Mouse (Mus musculus): ENCODE data around the gene Tmem50b. TPM values are rescaled to one million over a fixed set of nuclear protein-coding genes. Genes with fewer than 3 reads are reported as not detected.

Tmem50b gene
- polyA plus RNA-seq, 1 experiment from 2014 or later: 33.9 TPM

DNA sequence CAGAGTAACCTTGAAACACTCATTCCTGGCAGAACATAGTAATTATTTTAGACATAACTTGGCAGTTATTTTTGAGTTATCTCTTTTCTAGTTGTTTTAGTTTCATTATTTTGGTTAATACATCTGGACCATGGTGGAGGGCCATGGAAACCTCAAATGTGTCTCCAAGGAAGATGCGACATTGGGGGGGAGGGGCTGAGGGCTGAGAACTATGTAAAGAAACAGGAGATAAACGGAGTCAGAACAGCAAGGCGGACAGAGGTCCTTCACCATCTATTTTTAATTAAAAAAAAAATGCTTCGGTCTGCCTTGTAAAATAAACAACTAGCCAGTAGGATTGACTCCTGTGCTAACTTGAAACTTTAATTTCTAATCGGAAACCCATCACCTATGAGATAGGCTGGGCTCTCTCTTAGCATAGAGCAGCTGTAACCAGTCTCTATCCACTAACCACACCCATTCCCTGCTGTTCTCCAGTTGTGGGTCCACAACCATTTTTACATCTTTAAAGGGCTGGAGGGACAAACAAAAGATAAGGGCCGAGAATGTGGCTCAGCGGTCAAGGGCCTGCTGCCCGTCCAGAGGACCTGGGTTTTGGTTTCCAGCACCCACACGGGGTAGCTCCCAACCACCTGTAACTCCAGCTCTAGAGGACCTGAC is 32.2 kb downstream of the Tmem50b start:
- no peak for DNase-seq (ENCODE audit: low spot score)

DNA sequence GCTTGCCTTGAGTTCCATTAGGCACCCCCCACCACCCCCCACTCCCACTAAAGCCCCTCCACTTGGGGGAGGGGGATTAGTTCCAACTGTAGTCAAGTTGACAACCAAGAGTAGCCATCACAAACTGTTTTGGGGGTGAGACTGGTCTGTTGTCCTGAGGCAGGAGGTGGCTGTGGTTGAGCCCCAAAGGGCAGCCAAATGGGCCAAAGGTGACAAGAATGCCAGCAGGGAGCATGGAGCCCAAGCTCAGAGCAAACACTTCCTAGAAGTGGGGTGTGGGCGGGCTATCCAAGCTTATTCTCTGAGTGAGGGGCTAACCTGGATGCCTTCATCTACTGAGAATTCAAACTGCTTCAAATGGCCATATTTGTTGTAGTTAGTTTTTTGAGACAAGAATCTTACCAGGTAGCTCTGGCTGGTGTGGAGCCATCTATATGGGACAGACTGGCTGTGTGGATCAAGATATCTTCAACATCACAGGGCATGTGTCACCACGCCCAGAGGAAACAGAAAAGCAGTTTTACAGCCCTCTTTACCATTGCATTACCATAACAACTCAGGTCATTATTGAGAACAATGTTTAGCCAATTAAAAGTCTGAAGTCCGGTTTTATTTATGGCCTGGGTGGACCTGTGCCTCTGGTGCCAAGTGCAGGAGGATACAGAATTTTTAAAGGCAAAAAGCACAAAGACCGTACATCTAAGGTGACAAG is 32.9 kb downstream of the Tmem50b start:
- no peak for DNase-seq (ENCODE audit: low spot score)

DNA sequence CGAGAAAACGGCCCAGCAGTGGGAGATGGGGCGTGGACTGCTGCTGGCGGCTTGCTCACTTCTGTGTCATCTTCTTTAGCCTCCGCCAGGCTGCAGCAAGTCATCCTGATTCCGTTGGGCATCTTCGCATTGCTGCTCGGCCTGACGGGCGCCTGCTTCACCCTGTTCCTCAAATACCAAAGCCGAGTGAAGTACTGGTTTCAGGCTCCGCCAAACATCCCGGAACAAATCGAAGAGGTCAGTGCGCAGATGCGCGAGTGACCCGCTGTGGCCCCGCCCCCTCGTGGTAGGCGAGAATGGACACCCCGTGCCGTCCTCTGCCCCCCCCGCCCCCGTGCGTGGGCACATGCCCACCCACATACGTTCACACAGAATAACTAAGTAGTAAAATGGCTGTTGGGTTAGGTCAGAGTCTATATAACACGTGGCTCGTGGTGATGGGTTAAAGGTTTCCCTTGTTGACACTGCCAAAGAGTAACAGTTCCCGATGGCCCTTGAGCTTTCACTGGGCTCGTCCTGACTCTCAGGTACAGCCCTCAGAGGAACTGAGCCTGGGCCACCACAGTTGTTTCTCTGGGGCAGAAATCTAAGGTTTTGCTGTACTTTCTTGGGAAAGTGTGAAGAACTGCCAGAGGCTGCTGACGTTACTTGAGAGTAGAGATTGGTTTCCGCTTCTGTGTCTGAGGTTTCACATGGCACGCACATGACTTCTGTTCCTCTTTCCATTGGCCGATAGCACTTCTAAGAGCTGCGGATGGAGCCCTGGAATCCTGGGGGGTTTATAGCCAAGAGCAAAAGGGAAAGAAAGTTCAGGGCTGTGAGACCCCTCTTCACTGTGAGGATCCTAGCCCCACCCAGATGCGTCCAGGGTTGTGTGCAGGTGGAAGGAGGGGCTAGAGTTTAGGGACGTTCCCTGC is 35.8 kb downstream of the Tmem50b start:
- DNase-seq (ENCODE audit: low spot score): no peak

DNA sequence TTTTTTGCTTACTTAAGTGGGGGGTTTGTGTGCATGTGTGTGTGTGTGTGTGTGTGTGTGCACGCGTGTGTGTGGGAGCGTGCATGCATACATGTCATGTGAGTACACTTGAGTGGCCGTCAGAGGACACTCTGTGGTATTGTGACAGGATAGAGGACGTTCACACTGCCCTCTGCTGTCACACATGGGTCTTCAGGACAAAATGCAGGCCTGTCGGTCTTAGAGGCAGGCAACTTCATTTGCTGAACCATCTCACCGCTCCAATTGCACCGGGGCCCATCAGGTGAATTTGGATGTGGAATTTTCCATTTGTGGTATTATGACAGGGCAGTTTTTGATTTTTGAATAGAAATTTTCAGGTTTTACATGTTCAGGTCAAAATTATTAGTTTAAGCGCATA is 36.5 kb downstream of the Tmem50b start:
- peak; percentile 21 for DNase-seq (ENCODE audit: low spot score)

DNA sequence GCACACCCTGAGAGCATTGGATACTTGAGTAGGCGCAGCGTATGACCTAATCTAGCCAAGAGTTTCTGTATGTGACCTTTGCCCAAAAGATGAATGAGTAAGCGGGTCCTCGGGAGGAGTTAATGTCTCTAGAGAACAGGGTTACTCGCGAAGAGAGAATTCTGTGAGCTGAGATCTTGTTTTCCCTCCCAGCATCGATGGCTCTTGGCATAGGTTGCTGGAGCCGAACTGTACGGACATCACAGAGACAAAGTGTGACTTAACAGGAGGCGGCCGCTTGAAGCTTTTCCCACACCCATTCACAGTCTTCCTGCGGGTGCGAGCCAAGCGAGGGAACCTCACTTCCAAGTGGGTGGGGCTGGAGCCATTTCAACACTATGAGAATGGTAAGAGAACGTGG is 39.9 kb downstream of the Tmem50b start:
- no peak for DNase-seq (ENCODE audit: low spot score)

DNA sequence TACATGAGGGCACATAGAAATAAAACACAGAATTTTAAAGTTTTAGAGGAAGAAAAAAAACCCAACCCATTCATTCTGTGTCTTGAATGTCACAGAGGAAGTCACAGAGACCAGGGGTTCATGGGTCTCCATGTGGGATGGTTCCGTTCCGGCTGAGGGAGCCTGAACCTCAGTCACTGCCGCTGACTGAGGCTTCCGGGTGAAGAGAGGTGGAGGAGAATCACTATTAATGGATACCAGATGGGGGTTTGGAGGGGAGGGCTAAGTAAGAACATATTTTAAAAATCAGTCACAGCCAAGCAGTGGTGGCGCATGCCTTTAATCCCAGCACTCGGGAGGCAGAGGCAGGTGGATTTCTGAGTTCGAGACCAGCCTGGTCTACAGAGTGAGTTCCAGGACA is 40.4 kb downstream of the Tmem50b start:
- no peak for DNase-seq (ENCODE audit: low spot score)

DNA sequence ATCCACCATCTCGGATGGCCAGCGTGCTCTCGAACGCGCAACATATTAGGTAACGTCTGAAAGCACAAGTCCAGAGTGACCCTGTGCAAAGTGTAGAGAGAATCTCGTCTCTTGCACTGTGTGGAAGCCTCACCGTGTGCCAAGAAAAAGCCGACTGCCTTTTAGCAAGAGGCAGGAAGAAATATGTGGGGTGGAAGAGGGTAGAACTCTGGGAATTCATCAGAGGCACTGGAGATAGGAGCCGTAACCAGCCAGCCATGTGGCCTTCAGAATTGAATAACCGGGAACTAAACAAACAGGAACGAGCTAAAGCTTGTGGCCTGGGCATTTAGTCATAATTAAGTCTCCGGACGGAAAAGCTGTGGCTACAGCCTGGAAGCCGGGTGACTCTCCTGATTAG is 40.9 kb downstream of the Tmem50b start:
- DNase-seq (ENCODE audit: low spot score): no peak

DNA sequence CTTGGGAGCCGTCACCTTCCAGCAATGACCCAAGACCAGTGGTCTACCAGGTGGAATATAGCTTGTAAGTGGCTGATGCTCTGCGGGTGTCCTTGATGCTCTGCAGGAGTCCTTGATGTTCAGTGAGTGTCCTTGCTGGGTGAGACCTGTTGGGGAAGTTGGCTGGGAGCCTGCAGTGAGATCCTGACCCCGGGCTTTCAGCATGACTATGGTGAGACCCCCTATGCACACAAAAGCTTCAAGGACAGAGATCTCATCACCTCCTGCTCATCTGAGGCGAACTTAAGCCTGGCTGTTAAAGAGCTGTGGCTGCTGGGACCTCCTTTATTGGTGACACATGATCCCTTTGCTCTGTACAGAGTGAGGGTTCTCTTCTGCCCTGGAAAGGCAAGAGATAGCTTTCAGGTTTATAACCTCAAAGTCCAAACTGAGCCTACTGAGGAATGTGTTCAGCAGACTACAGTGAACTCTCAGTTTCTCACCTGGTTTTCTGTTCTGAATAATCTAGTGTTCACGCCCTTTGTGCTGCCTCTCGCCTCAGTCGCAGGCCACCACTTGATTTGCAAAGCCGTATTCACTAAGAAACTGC is 42.5 kb downstream of the Tmem50b start:
- no peak for DNase-seq (ENCODE audit: low spot score)

DNA sequence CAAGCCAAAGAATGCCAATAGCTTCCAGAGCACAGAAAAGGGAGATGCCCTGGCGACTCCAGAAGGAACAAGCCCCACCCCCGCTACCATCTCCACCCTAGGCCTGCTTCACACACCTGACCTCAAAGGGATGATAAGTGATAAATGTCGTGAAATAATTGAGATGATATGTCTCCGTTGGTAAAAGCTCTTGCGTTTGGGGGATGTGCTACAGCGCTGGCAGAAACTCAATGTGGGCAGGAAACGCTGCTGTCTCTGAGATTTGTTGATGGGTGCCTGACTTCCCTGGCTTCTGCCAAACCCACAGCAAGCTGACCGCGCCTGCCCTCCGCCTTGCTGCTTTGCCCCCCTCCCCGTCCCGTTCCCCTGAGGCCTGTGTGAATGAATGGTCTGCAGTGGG is 44.0 kb downstream of the Tmem50b start:
- DNase-seq (ENCODE audit: low spot score): peak; percentile 41

DNA sequence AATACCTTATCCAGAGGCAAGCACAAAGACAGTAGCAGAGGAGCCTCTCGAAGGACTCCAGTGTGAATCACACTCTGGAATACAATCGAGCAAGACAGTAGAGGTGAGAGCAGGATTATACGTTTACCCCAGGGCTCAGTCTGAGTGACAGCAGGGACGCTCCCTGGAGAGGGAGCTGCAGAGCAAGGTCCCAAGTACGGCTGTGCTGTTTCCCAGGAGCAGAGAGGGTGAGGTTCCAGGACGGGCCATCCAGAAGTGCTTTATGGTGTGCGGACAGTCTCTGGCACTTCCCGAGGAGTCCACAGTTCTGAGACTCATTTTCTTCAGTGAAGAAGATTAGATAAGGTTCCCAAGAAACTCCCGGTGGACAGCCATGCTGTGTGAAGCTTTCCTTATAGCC is 45.5 kb downstream of the Tmem50b start:
- no peak for DNase-seq (ENCODE audit: low spot score)

DNA sequence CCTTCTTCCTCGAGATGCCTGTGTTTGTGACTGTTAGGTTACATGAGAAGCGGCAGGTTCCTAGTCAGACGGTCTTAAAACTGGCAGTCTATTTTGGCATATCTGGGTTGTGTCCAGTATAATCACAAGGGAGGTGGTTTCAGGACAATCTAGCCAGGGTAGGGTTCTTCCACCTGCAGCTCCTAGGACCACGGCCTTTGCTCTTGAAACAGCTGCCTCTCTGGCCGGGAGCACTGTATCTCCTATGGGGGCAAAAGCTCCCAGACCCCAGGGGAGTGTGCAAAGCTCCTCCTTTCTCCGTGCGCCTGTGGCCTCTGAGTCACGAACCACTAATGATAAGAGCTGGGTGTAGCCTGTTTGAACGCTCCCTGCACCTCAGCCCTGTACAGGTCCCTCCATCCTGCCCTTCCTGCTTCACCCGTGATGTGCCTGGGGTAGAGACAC is 46.5 kb downstream of the Tmem50b start:
- DNase-seq (ENCODE audit: low spot score): no peak

DNA sequence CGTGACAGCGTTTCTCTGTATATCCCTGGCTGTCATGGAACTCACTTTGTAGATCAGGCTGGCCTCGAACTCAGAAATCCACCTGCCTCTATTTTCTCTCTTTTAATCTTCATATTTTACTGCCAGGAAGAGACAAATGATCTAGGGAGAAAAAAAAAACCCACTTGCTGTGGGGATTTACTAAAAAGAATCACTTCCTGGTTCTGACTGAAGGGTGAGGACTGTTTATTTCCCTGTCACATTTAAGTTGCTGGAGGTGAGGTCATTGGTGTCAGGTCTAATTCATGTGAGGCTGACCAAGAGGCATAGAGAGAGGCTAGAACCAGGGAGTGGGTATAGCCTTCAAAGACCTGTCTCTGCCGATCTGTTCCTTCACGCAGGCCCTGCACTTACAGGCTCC is 48.0 kb downstream of the Tmem50b start:
- DNase-seq (ENCODE audit: low spot score): no peak

DNA sequence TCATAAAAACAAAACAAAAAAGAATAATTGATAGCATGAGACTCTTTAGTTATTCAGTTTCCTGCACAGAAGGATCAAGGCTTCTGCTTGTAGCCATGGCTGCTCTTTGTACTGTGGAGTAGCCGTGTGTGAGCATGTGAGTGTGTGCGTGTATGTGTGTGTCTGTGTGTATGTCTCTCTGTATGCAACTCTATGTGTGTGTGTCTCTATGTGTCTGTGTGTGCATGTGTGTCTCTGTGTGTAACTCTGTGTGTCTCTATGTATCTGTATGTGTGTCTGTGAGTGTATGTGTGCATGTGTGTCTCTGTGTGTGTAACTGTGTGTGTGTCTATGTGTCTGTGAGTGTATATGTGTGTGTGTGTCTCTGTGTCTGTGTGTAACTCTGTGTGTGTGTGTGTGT is 48.6 kb downstream of the Tmem50b start:
- peak; percentile 32 for DNase-seq (ENCODE audit: low spot score)

DNA sequence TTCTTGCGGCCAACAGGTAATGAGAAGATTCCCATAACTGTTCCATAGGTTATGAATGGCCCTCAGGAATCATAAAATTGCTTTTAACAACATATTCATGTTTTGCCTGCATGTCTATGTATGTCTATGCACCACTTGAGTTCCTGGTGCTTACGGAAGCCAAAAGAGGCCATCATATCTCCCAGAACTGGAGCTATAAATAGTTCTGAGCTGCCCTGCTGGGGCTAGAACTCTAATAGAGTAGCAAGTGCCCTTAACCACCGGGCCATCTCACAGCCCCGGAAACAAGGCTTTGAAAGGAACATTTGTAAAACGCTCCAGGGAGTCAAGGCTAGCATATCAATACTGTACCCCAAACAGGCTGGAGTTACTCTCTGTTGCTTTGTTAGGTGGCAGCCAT is 49.0 kb downstream of the Tmem50b start:
- DNase-seq (ENCODE audit: low spot score): no peak

DNA sequence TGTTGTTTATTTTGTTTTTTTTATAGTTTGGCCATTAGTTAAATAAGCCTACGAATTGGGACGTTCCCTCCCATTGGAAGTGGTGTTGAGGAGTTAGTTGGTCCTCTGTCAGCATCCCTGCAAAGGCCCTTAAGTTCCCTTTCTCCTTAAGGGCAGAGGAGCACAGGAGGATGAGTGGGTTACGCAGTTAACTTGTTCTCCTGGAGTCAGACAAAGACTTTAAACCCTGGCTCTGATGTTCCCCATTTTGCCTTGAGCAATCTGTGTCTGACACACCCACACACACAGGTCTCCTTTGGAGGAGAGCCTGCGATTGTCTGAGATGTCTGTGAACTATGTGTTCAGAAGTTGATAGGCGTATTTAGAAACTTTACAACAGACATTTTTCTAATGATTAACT is 49.6 kb downstream of the Tmem50b start:
- DNase-seq (ENCODE audit: low spot score): no peak

DNA sequence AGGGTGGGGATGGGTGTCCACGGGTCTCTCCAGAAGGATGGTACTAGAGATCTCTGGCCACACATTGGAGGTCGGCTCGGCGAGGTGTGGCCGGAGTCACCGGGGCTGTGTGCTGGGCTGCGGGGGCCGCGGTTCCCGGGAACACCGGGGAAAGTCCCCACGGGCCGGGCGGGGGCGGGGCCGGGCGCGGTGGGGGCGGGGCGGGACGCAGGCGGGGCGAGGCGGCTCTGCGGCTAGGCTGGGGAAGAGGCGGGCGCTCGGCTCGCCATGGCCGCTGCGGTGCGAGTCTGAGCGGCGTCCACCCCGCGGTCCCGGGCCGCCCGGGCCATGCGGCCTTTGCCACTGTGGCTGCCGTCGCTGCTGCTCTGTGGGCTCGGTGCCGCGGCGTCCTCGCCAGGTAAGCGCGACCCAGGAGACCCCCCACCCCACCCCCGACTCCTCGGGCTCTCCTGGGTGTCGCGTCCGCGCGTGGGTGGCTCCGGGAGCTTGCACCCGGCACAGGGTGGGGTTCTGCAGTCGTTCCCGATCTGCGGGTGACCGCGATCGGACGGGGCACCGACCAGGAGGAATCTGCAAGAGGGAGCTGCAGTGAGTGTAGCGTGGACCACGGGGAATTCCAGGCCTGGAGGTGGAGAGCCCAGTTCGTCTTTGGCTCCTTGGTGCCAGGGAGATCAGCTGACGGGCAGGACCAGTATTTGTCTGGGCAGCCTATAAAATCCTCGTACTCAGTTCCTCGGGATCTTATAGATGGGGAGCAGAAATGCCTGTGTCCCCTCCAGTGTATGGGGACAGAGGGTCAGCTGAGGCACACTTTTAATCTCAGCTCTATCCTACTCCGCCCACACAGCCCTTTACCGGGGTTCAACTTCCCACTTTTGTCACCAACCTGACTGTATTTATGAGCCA is 50.5 kb downstream of the Tmem50b start, which contains the start of gene Ifngr2:
TSS of gene Ifngr2 (plus strand) at position 237 of the 906 bp plus-strand sequence.
- DNase-seq (ENCODE audit: low spot score): peak; percentile 48

DNA sequence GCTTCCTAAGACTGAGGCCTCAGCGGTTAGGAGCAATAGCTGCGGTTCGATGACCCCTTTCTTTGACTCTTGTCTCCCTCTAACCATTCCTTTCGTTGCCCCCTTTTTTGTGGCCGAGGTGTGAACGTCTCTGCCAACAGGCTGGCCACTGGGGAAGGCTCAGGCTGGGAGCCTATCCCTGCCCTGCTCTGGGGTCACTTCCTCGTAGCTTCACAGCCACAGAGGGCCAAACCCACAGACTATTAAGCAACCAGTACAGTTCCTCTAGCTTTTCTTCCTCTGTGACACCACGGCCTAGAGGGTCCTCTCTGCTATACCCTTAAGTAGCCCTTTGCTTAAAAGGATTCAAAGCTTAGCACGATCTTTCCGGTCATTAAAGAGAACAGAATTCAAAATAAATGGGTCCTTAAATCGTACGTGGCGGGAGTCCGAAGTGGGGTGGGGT is 51.2 kb downstream of the Tmem50b start:
- no peak for DNase-seq (ENCODE audit: low spot score)

DNA sequence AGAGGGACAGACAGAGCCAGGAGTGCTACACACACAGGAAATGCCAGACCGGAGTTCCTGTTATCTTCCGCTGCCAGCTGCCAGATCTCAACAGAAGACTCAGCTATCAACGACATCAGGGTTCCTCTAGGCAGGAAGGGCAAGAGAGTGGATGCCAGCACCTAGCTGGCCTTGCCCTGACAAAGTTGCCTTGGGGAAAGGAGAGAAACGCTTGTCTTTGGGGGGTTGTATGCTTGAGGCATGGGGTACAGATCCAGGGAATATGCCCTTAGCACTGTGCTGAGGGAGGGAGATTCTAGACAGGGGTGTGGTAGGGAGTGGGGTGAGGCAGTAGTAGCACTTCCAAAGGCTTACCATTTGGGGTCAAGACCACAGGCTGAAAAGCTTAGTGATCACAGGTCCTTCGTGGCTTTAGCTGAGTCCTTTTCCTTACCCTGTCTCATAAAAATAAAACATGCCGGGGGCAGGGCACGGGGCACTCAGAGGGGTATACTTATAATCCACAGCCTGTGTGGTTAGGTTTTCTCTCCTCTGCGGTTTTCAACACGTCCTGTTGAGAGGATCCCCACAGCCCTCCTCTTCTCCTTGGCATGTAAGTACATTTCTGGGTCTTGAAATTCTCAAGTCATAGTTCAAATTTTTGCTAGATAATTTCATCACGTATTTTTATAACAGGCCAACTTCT is 51.9 kb downstream of the Tmem50b start:
- peak; percentile 86 for DNase-seq (ENCODE audit: low spot score)

DNA sequence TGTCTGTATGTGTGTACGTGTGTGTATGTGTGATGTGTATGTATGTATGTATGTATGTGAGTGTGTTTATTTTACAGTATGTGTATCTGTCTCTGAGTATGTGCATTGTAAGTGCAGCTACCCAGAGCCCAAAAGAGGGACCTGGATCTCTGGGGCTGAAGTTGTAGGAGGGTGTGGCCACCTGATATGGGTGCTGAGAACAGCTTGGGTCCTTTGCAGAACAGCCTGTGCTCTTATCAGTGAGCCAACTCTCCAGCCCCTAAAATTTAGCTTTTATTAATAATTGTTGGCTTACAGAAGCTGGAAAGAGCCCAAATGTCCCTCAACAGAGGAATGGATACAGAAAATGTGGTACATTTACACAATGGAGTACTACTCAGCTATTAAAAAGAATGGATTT is 54.0 kb downstream of the Tmem50b start:
- DNase-seq (ENCODE audit: low spot score): no peak

DNA sequence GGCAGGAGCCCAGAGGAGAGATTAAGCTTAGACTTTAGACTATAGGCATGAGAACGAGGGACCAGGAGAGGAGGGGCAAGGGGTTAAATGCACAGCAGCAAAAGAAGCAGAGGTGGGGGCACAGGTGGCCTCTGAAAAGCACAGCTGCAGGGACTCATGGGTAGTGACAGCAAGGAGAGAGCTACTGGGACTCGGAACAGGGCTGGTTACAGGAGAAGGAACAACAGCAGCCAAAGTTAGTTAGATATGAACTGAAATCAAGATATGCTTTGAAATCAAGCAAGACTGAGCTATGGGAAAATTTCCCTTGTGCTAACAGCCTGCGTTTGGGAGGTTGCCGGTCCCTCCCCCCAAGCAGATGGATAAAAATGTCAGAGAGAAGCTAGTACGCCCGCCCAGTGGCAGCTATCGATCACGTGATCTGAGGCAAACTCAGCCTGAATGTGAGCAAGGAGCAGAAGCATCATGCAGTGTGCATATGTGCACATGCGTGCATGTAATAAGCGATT is 56.0 kb downstream of the Tmem50b start:
- peak; percentile 85 for DNase-seq (ENCODE audit: low spot score)
